Mouse (Mus musculus): ENCODE data around the gene Brk1. TPM values are rescaled to one million over a fixed set of nuclear protein-coding genes. Genes with fewer than 3 reads are reported as not detected.

Gene Brk1
- polyA plus RNA-seq, 1 experiment, result 200 TPM

- Histone ChIP-seq H3K36me3 (ENCODE audit: control insufficient read depth, insufficient read depth) (no peaks in the 10 kb centered on the region), H3K4me3 (ENCODE audit: insufficient read depth, poor library complexity, severe bottlenecking) (no peak overlapping the region), H3ac (ENCODE audit: control insufficient read depth, insufficient read length, low read depth) (no peak overlapping the region), H3K27me3 (ENCODE audit: control insufficient read depth, insufficient read depth, insufficient read length) (no peaks in the 10 kb centered on the region), H3K79me2 (ENCODE audit: control insufficient read depth, insufficient read depth) (no peaks in the 10 kb centered on the region), H3K79me3 (ENCODE audit: low read depth) (no peaks in the 10 kb centered on the region)
- no peak for TF ChIP-seq MYOG (IDR thresholded peaks at IDR 0.05; ENCODE audit: control insufficient read depth, extremely low read depth, insufficient read length)
- no peak for TF ChIP-seq USF1 (IDR thresholded peaks at IDR 0.05; ENCODE audit: low read depth)
- TF ChIP-seq FOSL1 (IDR thresholded peaks at IDR 0.05; ENCODE audit: insufficient read depth, low read length, poor library complexity, severe bottlenecking), result no peak
Observed at GRCm38 (mm10) chr6:113662964-113663700, 58.6 kb downstream of the Brk1 start.

GRCm38 (mm10) chr6:113664305-113664704, 59.7 kb downstream of the Brk1 start:
- Histone ChIP-seq H3K27me3 (ENCODE audit: control insufficient read depth, insufficient read depth, insufficient read length) (no peaks in the 10 kb centered on the region), H3K79me2 (ENCODE audit: control insufficient read depth, insufficient read depth) (no peaks in the 10 kb centered on the region), H3ac (ENCODE audit: control insufficient read depth, insufficient read length, low read depth) (no peak overlapping the region), H3K4me3 (ENCODE audit: insufficient read depth, poor library complexity, severe bottlenecking) (no peak overlapping the region), H3K36me3 (ENCODE audit: control insufficient read depth, insufficient read depth) (no peaks in the 10 kb centered on the region), H3K79me3 (ENCODE audit: low read depth) (no peaks in the 10 kb centered on the region)
- TF ChIP-seq FOSL1 (IDR thresholded peaks at IDR 0.05; ENCODE audit: insufficient read depth, low read length, poor library complexity, severe bottlenecking) (no peak), CTCF (IDR thresholded peaks at IDR 0.05; ENCODE audit: control insufficient read depth, insufficient read depth, insufficient read length) (no peak), MAX (IDR thresholded peaks at IDR 0.05) (no peak), MYOD1 (IDR thresholded peaks at IDR 0.05; ENCODE audit: control insufficient read depth, insufficient read length, low read depth) (no peak), CEBPB (IDR thresholded peaks at IDR 0.05; ENCODE audit: low read depth) (no peak), MYOG (IDR thresholded peaks at IDR 0.05; ENCODE audit: control insufficient read depth, extremely low read depth, insufficient read length) (no peak), USF1 (IDR thresholded peaks at IDR 0.05; ENCODE audit: low read depth) (no peak)

Other genes starting within 250 kb of the Brk1 start
- 31.7 TPM for gene Tada3, start 226.9 kb upstream of the Brk1 start, polyA plus RNA-seq (2012; fragmentation: generic; extraction: Trizol)
- gene Arpc4, start 226.7 kb upstream of the Brk1 start, polyA plus RNA-seq (2012; fragmentation: generic; extraction: Trizol), result 364 TPM
- gene Ttll3, start 215.5 kb upstream of the Brk1 start, polyA plus RNA-seq (2012; fragmentation: generic; extraction: Trizol), result 1.6 TPM
- 8.8 TPM for gene Rpusd3, start 185.4 kb upstream of the Brk1 start, polyA plus RNA-seq (2012; fragmentation: generic; extraction: Trizol)
- not detected for gene Cidec, start 169.0 kb upstream of the Brk1 start, polyA plus RNA-seq (2012; fragmentation: generic; extraction: Trizol)
- 76.4 TPM for gene Jagn1, start 162.2 kb upstream of the Brk1 start, polyA plus RNA-seq (2012; fragmentation: generic; extraction: Trizol)
- not detected for gene Il17re, start 146.3 kb upstream of the Brk1 start, polyA plus RNA-seq (2012; fragmentation: generic; extraction: Trizol)
- gene Il17rc, start 133.3 kb upstream of the Brk1 start, polyA plus RNA-seq (2012; fragmentation: generic; extraction: Trizol), result 36.2 TPM
- 16.4 TPM for gene Creld1, start 121.5 kb upstream of the Brk1 start, polyA plus RNA-seq (2012; fragmentation: generic; extraction: Trizol)
- gene Prrt3, start 102.8 kb upstream of the Brk1 start, polyA plus RNA-seq (2012; fragmentation: generic; extraction: Trizol), result 0.04 TPM
- 68.3 TPM for gene Emc3, start 73.1 kb upstream of the Brk1 start, polyA plus RNA-seq (2012; fragmentation: generic; extraction: Trizol)
- 4.8 TPM for gene Fancd2, start 73.1 kb upstream of the Brk1 start, polyA plus RNA-seq (2012; fragmentation: generic; extraction: Trizol)
- gene Fancd2os, start 4.1 kb upstream of the Brk1 start, polyA plus RNA-seq (2012; fragmentation: generic; extraction: Trizol), result 0.07 TPM
- 13.6 TPM for gene Vhl, start 19.2 kb downstream of the Brk1 start, polyA plus RNA-seq (2012; fragmentation: generic; extraction: Trizol)
- gene Irak2, start 33.7 kb downstream of the Brk1 start, polyA plus RNA-seq (2012; fragmentation: generic; extraction: Trizol), result 45.9 TPM
- 41.0 TPM for gene Tatdn2, start 92.3 kb downstream of the Brk1 start, polyA plus RNA-seq (2012; fragmentation: generic; extraction: Trizol)
- 0.33 TPM for gene Ghrl, start 115.1 kb downstream of the Brk1 start, polyA plus RNA-seq (2012; fragmentation: generic; extraction: Trizol)
- gene Sec13, start 136.0 kb downstream of the Brk1 start, polyA plus RNA-seq (2012; fragmentation: generic; extraction: Trizol), result 271 TPM